Mouse (Mus musculus) kidney, adult 2 months (tissue): ENCODE results near the gene Cacna1a.

Source experiments
- CTCF ChIP-seq: fragments of 200-500 bp; conservative IDR thresholded peaks from 2 replicates; pipeline ENCODE4 v1.5.1; 2011; ENCODE audit warnings: low read depth, mild to moderate bottlenecking, control low read depth, low read length, moderate library complexity, mixed read lengths; ENCODE audit not compliant: insufficient read depth, insufficient read length
- POLR2A ChIP-seq: fragments of 200-500 bp; IDR thresholded peaks from one replicate; pipeline ENCODE4 v1.6.1; 2011; ENCODE audit warnings: low read depth, low read length, control low read depth

DNA sequence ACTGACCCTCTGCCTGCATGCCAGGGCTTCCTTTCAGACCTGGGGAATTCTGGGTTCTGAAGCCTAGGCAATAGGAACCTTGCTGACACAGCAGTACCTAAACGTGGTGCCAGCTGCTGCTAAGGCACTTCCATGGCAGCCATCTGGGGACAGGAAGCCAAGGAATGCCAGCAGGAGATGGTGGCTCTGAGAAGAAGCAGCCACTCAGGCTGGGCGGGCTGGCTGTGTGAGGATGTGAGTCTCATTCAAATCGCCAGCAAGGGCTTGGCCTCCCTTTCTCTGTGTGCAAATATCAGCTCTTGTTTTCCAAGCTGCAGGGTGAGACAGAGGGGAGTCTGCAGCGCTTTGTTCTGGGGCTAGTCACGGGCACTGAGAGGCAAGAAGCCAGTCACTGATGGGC lies 71.0 kb downstream of the Cacna1a start:
- no peak for TF ChIP-seq CTCF
- TF ChIP-seq POLR2A = no peak
